Mouse (Mus musculus) hindbrain, embryonic 12.5 days (tissue): ENCODE results near the gene Klf15. TPM values are rescaled to one million over a fixed set of nuclear protein-coding genes. Genes with fewer than 3 reads are reported as not detected.

Experiments
- ATAC-seq: fragments of 200-750 bp; cut with Nextera tagmentation; 2 replicates; pipeline ENCODE4 v1.8.0; 2017; ENCODE audit warnings: moderate TSS enrichment; ENCODE audit not compliant: low FRiP score
- H3K27ac ChIP-seq: fragments of 300-500 bp; sonication (generic); 2 replicates; pipeline ENCODE4 v1.5.1; 2016; ENCODE audit warnings: mild to moderate bottlenecking
- H3K27me3 ChIP-seq: fragments of 300-500 bp; sonication (generic); 2 replicates; pipeline ENCODE4 v1.6.1; 2016; ENCODE audit warnings: mild to moderate bottlenecking
- H3K36me3 ChIP-seq: fragments of 300-500 bp; sonication (generic); 2 replicates; pipeline ENCODE4 v1.6.1; 2016; ENCODE audit warnings: mild to moderate bottlenecking
- H3K4me1 ChIP-seq: fragments of 300-500 bp; sonication (generic); 2 replicates; pipeline ENCODE4 v1.6.1; 2016
- H3K4me2 ChIP-seq: fragments of 300-500 bp; sonication (generic); replicated peaks from 2 replicates; pipeline ENCODE4 v1.6.1; 2016; ENCODE audit warnings: mild to moderate bottlenecking
- H3K4me3 ChIP-seq: fragments of 300-500 bp; sonication (generic); 2 replicates; pipeline ENCODE4 v1.5.1; 2016; ENCODE audit warnings: mild to moderate bottlenecking
- H3K9ac ChIP-seq: fragments of 300-500 bp; sonication (generic); 2 replicates; pipeline ENCODE4 v1.6.1; 2016; ENCODE audit warnings: mild to moderate bottlenecking, moderate library complexity
- H3K9me3 ChIP-seq: fragments of 300-500 bp; sonication (generic); replicated peaks from 2 replicates; pipeline ENCODE4 v1.6.1; 2016; ENCODE audit warnings: mild to moderate bottlenecking
- WGBS: fragments of 180-500 bp; shearing (Covaris S2); methylation state at CpG from one replicate; pipeline ENCODE4 v1.1.7; 2016; 5-methylcytosine and 5-hydroxymethylcytosine counted together
- polyA plus RNA-seq: library from polyadenylated mRNA; unstranded; fragments of >200 nt; fragmentation: Nextera tagmentation; extraction: Ambion mirVana; gene quantifications from 2 replicates; pipeline ENCODE4 v1.2.1, GENCODE M21; 2016

The Klf15 gene
- polyA plus RNA-seq, 1 experiment from 2014 or later = 6.3 TPM

DNA sequence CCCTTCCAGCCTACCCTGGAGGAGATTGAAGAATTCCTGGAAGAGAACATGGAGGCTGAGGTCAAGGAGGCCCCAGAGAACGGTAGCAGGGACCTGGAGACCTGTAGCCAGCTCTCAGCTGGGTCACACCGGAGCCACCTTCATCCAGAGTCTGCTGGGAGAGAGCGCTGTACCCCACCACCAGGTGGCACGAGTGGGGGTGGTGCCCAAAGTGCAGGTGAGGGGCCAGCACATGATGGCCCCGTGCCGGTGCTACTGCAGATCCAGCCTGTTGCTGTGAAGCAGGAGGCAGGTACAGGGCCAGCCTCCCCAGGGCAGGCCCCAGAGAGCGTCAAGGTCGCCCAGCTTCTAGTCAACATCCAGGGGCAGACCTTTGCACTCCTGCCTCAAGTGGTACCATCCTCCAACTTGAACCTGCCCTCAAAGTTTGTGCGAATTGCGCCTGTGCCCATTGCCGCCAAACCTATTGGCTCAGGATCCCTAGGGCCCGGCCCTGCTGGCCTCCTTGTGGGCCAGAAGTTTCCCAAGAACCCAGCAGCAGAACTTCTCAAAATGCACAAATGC lies 4.6 kb downstream of the Klf15 start:
- H3K36me3 ChIP-seq = no peaks in the 10 kb centered on the region
- 88% methylated on average over 12 of the region's 12 CpGs for WGBS
- H3K9ac ChIP-seq = no peak overlapping the region
- no peak overlapping the region for H3K4me2 ChIP-seq
- no peak for ATAC-seq
- H3K4me3 ChIP-seq = no peak overlapping the region
- H3K27ac ChIP-seq = no peak overlapping the region
- peaks cover 17% of the 10 kb centered on the region for H3K27me3 ChIP-seq
- no peaks in the 10 kb centered on the region for H3K9me3 ChIP-seq
- peaks cover 20% of the 10 kb centered on the region for H3K4me1 ChIP-seq

DNA sequence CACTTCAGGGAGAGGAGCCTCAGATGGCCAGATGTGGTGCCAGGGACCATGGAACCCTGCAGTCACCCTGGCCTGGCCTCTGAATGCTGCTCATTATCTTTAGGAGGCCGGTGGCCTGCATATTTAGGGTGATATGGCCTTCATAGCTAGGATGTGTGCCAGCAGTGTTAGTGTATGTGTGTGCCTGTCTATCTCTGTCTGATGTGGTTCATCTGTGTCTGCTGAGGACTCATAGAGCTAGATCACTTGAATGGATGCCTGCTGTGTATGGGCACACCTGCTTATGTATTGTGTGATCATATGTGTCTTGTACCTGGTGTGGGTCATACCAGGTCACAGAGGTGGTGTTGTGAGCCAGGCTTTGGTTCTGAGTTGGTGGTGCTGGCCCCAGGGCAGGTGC lies 5.8 kb downstream of the Klf15 start:
- no peak overlapping the region for H3K9ac ChIP-seq
- H3K4me2 ChIP-seq = no peak overlapping the region
- peaks cover 9% of the 10 kb centered on the region; the same call in 1 of the 2 replicates for H3K27me3 ChIP-seq
- H3K36me3 ChIP-seq = no peaks in the 10 kb centered on the region
- no peaks in the 10 kb centered on the region for H3K9me3 ChIP-seq
- no peak overlapping the region for H3K4me3 ChIP-seq
- 89% methylated on average over 1 of the region's 1 CpGs for WGBS
- no peak for ATAC-seq
- no peak overlapping the region for H3K27ac ChIP-seq
- peaks cover 14% of the 10 kb centered on the region for H3K4me1 ChIP-seq

DNA sequence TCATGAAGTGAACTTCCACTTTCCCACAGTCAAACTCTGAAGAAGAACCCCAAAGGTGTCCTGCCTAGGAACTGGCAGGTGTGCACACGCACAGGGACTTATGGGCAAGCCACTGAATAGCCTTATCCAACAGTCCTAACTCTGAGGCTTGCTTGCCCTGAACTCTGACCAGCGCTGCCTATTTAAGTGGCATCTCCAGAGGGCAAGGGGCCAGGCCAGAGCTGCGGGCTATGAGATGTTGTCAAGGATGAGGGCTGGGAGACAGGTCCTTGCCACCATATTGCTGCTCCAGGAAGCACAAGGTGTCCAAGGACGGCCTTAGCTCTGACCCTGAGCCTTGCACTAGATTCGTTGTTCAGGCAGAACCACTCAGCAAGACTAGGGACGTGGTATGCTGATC lies 6.7 kb downstream of the Klf15 start:
- H3K4me2 ChIP-seq = no peak overlapping the region
- no peak overlapping the region for H3K27ac ChIP-seq
- no peak overlapping the region for H3K4me3 ChIP-seq
- no peak overlapping the region for H3K9ac ChIP-seq
- no peak for ATAC-seq
- 92% methylated on average over 6 of the region's 6 CpGs for WGBS
- no peaks in the 10 kb centered on the region for H3K9me3 ChIP-seq
- peaks cover 6% of the 10 kb centered on the region for H3K4me1 ChIP-seq
- no peaks in the 10 kb centered on the region for H3K36me3 ChIP-seq
- H3K27me3 ChIP-seq = peaks cover 3% of the 10 kb centered on the region; the same call in 1 of the 2 replicates

DNA sequence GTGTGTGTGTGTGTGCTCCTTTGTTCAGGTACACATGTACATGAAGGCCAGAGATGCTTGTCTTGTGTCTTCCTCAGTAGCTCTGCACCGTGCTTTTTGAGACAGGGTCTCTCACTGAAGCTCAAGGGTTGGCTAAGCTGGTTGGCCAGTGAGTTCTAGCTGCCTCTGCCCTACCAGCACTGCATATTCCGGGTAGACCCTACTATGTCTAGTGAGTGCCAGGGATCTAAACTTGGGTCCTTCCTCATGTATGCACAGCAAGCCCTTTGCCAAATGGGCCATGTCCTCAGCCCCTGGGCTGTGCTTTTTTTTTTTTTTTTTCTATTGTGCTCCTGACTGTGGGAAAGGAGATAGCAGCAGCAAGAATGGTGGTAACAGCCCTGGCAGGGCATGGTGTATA lies 7.9 kb downstream of the Klf15 start:
- H3K36me3 ChIP-seq = no peaks in the 10 kb centered on the region
- 0 out of 2 replicates have a peak, but pooled peaks cover 5% of the 10 kb centered on the region for H3K4me1 ChIP-seq
- 88% methylated on average over 2 of the region's 2 CpGs for WGBS
- H3K27me3 ChIP-seq = no peaks in the 10 kb centered on the region
- H3K27ac ChIP-seq = no peak overlapping the region
- no peak for ATAC-seq
- H3K4me3 ChIP-seq = no peak overlapping the region
- no peak overlapping the region for H3K9ac ChIP-seq
- H3K4me2 ChIP-seq = no peak overlapping the region
- no peaks in the 10 kb centered on the region for H3K9me3 ChIP-seq

DNA sequence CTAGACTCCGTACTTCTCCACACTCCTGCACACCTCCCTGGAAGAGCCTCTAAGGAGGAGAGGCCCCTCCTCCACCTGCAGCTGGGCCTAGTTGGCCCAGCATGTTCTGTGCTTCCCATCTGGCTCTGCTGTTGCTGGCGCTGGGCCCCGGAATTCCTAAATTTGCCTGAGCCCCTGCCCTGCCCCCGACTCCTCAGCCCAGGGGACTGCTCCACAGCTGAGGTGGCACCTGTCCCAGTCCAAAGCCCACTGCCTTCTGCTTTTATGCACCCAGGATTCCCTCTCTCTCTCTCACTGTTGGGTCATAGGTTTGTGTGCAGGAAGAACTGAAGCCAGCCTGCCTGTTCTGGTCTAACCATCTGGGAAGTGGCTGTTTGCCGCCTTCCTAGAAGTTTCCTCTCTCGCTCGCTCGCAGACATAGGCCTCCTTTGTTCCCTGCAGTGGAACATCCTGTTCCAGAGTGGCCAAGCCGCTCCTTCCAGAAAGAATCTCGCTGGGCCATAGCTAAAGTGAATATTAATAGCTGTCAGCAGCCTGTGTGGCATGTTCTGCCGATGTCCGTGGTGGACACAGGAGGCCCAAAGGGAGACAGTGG lies 8.7 kb downstream of the Klf15 start:
- ATAC-seq = no peak
- Histone ChIP-seq H3K27me3 (no peaks in the 10 kb centered on the region), H3K9ac (no peak overlapping the region), H3K27ac (0 out of 2 replicates have a peak overlapping the region, but pooled peaks have one; percentile 44), H3K4me2 (no peak overlapping the region), H3K4me3 (no peak overlapping the region), H3K4me1 (0 out of 2 replicates have a peak, but pooled peaks cover 5% of the 10 kb centered on the region), H3K9me3 (no peaks in the 10 kb centered on the region), H3K36me3 (no peaks in the 10 kb centered on the region)
- WGBS = 52% methylated on average over 12 of the region's 12 CpGs

DNA sequence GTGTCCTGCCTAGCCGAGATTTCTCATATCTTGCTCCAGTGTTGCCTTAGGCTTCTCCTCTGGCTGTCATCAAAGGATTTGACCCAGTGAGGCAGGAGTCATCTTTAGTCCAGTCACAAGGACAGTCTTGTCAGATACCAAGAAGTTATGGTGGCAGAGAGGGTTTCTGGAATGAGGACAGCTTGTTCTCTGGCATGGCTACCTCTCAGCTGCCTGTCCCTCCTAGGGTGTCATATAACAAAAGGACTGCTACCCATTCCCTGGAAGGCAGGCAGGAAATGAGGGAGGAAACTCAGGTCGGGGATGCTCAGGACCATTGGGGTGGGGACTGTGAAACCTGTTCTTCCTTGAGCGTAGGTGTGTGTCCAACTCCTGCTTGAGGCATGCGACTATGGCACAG lies 9.7 kb downstream of the Klf15 start:
- no peak for ATAC-seq
- Histone ChIP-seq H3K4me3 (no peak overlapping the region), H3K27ac (no peak overlapping the region), H3K27me3 (no peaks in the 10 kb centered on the region), H3K9me3 (no peaks in the 10 kb centered on the region), H3K4me2 (no peak overlapping the region), H3K4me1 (peaks cover 6% of the 10 kb centered on the region; the same call in 1 of the 2 replicates), H3K9ac (no peak overlapping the region), H3K36me3 (no peaks in the 10 kb centered on the region)
- WGBS = 78% methylated on average over 4 of the region's 4 CpGs

DNA sequence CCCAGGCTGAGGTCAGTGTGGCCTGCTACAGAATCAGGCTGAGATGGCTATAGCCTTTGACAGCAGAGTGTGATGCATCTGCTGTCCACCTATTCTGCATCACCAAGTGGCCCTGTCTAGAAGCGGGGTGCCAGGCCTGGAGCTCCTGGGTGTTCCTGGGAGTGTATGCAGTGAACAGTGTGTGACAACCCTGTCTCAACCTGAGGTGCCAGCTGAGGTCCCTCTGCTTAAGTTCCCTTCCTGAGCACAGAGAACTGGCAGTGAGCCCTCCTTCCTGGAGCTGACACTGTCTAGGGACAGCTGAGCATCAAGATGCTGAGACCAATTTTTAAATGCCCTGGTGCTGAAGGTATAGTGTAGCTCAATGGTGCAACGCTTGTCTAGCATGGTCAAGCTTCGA lies 10.3 kb downstream of the Klf15 start:
- H3K9ac ChIP-seq = no peak overlapping the region
- no peak for ATAC-seq
- 88% methylated on average over 3 of the region's 3 CpGs for WGBS

DNA sequence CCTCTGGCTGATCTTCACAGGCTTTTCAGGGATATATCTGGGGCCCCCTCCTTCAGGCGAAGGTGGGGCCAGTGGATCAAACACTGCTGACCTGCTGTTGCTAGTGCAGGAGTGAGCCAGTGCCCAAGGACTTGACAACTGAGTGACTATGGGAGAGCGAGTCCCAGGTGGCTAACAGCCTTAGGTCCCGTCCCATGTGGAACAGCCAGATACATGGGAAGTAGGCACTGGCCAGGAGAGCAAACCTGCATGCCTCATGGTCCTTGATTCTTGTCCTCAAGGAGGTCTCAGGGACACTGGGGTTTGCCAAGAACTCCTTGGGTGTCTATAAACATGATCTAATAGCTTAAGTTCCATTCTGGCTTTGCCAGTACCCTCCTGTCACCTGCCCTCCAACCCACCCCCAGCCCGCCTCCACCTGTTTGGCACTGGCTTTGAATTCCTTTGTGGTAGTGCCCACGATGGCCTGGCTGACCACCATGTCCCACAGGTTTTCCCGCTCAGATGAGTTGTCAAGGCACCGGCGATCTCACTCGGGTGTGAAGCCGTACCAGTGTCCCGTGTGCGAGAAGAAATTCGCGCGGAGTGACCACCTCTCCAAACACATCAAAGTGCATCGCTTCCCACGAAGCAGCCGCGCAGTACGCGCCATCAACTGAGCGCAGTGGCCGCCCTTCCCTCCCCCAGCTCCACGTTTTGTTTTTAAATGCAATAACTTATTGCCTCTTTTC lies 11.4 kb downstream of the Klf15 start:
- Histone ChIP-seq H3K9me3 (no peaks in the 10 kb centered on the region), H3K27me3 (no peaks in the 10 kb centered on the region), H3K36me3 (no peaks in the 10 kb centered on the region), H3K27ac (no peak overlapping the region), H3K4me1 (peaks cover 7% of the 10 kb centered on the region; the same call in 1 of the 2 replicates), H3K9ac (no peak overlapping the region), H3K4me3 (no peak overlapping the region), H3K4me2 (no peak overlapping the region)
- ATAC-seq = no peak
- 96% methylated on average over 24 of the region's 24 CpGs for WGBS

More for the DNA sequence above, 10.3 kb downstream of the Klf15 start:
- H3K27me3 ChIP-seq = no peaks in the 10 kb centered on the region
- peaks cover 7% of the 10 kb centered on the region; the same call in 1 of the 2 replicates for H3K4me1 ChIP-seq
- H3K36me3 ChIP-seq = no peaks in the 10 kb centered on the region
- H3K4me3 ChIP-seq = no peak overlapping the region
- H3K27ac ChIP-seq = no peak overlapping the region
- no peak overlapping the region for H3K4me2 ChIP-seq
- H3K9me3 ChIP-seq = no peaks in the 10 kb centered on the region

DNA sequence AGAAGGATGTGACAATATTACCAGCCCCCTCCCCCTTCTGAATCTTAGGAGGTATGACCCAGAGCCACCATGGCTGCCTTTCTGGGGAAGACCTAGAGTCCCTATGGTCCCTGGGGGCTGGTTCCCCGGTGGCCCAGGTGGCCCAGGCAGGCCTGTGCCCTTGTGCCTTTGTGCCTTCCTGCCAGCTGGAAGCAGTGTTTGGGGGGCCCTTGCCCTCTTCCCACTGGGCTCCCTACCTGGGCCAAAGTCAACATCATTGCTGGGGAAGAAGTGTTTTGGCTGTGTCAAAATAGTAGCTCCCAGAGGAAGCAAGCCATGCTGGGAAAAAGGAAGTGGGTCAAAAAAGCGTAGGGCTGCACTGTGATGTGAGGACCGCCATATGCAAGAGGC lies 12.0 kb downstream of the Klf15 start:
- Histone ChIP-seq H3K4me2 (no peak overlapping the region), H3K36me3 (no peaks in the 10 kb centered on the region), H3K4me3 (no peak overlapping the region), H3K9ac (no peak overlapping the region), H3K9me3 (no peaks in the 10 kb centered on the region), H3K27ac (no peak overlapping the region), H3K27me3 (no peaks in the 10 kb centered on the region), H3K4me1 (peaks cover 7% of the 10 kb centered on the region; the same call in 1 of the 2 replicates)
- no peak for ATAC-seq
- 86% methylated on average over 3 of the region's 3 CpGs for WGBS

DNA sequence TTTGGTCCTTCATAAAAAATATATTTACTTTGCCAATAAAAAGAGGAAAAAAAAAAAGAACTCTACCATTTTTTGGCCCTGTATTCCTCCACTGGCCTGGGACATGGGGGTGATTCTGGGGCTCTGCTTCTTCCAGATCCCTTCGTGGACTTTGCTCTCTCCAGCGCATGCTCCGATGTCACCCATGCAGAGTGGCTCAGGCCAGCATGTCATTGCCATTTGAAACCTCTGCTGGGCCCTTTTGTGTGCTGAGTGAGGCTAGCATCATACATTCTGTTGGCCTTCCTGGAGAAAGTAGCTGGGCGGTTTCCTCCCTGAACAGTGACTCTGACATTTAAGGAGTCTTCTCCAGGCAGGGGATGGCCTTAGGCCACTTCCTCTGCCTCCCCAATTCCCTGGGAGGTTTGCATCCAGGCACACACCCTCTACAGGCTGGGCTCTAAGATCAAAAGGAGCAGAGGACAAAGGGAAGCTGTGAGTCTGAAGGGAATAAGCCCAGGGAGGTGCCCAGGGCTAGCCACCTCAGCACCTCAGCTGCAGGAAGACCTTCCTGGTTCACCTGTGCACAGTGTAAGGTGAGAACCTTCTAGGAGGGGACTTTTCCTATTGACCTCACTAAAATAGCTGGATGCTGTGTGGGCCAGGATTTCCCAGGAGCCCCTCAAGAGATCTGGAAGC lies 12.9 kb downstream of the Klf15 start:
- H3K27me3 ChIP-seq = no peaks in the 10 kb centered on the region
- no peak overlapping the region for H3K4me3 ChIP-seq
- 69% methylated on average over 4 of the region's 4 CpGs for WGBS
- no peak overlapping the region for H3K4me2 ChIP-seq
- peaks cover 7% of the 10 kb centered on the region; the same call in 1 of the 2 replicates for H3K4me1 ChIP-seq
- ATAC-seq = no peak
- H3K9me3 ChIP-seq = no peaks in the 10 kb centered on the region
- no peak overlapping the region for H3K9ac ChIP-seq
- no peaks in the 10 kb centered on the region for H3K36me3 ChIP-seq
- H3K27ac ChIP-seq = no peak overlapping the region

DNA sequence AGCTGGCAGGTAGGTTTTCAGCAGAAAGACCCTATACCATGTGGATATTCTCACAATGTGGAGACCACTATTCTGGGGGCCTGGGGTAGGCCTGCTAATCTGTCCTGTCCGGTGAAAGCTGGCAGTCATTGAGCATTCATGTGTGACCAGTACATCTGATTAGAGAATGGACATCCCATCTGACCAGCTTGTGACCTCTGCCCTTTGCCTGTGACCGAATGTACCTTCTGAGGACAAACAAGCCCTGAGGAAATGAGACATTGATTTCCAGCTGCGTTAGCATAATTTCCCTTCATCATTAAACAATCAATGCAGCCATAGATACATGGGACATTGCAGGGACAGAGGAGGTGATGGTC lies 13.5 kb downstream of the Klf15 start:
- Histone ChIP-seq H3K36me3 (no peaks in the 10 kb centered on the region), H3K4me2 (no peak overlapping the region), H3K4me3 (no peak overlapping the region), H3K4me1 (peaks cover 4% of the 10 kb centered on the region; the same call in 1 of the 2 replicates), H3K9me3 (no peaks in the 10 kb centered on the region), H3K27me3 (no peaks in the 10 kb centered on the region), H3K27ac (no peak overlapping the region), H3K9ac (no peak overlapping the region)
- 60% methylated on average over 3 of the region's 3 CpGs for WGBS
- ATAC-seq = no peak

DNA sequence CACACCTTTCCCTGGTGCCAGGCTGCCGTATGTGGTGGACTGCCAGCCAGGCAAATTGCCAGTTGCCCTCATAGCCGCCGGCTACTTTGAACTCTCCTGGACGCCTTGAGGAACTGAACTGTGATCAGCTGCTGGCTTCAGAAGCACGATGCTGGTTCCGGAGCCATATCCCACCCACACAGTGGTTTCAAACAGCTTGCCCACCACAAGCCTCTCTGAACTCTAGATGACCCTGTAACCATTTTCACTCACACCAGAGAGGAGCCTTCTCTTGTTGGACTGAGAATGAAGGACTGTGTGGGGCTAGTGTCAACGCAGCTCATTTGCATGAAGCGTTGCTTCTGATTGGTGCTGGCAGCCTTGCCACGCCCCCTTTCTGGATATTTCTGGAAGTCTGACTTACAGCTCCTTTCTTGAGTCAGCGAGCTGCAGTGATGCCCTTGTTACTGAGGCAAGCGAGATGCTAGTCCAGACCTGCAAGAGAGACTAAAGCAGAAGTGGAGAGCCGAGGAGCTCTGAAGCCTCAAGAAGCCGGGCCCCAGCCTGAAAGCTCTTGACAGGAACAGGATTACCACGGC lies 14.7 kb downstream of the Klf15 start:
- Histone ChIP-seq H3K27me3 (no peaks in the 10 kb centered on the region), H3K4me1 (peaks cover 2% of the 10 kb centered on the region; the same call in 1 of the 2 replicates), H3K36me3 (no peaks in the 10 kb centered on the region), H3K9ac (no peak overlapping the region), H3K9me3 (no peaks in the 10 kb centered on the region), H3K4me2 (no peak overlapping the region), H3K4me3 (no peak overlapping the region), H3K27ac (no peak overlapping the region)
- 69% methylated on average over 14 of the region's 14 CpGs for WGBS
- no peak for ATAC-seq
